Mouse (Mus musculus) G1E (cell line): ENCODE data around the gene Slamf8.

Source experiments
- CTCF ChIP-seq: IDR thresholded peaks from 2 replicates; pipeline ENCODE4 v1.5.1; 2012; ENCODE audit warnings: low read depth, low read length, inconsistent platforms, mixed read lengths
- GATA1 ChIP-seq: IDR thresholded peaks from 2 replicates; pipeline ENCODE4 v1.6.1; 2012; ENCODE audit warnings: borderline replicate concordance, low read length, inconsistent platforms, mixed read lengths
- TAL1 ChIP-seq: conservative IDR thresholded peaks from 2 replicates; pipeline ENCODE4 v1.6.1; 2012; ENCODE audit warnings: low read depth, low read length, inconsistent platforms, mixed read lengths

DNA sequence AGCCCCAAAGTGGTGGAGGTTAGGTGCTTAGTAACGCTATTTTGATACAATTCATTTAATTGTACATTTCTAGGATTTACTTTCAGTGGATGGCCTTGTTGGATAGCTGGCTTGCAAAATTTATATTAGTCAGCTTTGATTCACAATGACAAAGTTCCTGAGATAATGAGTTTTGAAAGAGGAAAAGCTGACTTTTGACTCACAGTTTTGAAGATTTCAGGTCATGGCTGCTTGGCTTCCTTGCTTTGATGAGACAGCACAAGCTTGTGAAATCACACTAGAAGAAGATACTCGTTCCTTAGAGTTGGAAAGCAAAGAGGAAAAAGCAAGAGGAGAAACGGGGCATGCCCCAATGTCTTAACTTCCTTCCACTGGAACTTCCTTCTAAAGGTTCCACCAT is 24.2 kb downstream of the Slamf8 start:
- TF ChIP-seq CTCF (no peak), GATA1 (no peak), TAL1 (no peak)
